Mouse (Mus musculus) lung, postnatal 0 days (tissue): ENCODE results near the gene 9130409I23Rik. TPM values are rescaled to one million over a fixed set of nuclear protein-coding genes. Genes with fewer than 3 reads are reported as not detected.

Experiments
- ATAC-seq: fragments of 200-750 bp; cut with Nextera tagmentation; 2 replicates; pipeline ENCODE4 v1.8.0; 2017; ENCODE audit warnings: moderate library complexity
- DNase-seq: peaks from one replicate; pipeline ENCODE4 v3.0.0-alpha.2; 2016; ENCODE audit warnings: low spot score
- H3K27ac ChIP-seq: fragments of 300-500 bp; sonication (generic); 2 replicates; pipeline ENCODE4 v1.5.1; 2014; ENCODE audit warnings: antibody characterized with exemption, mild to moderate bottlenecking, low read length, mixed read lengths
- H3K27me3 ChIP-seq: fragments of 300-500 bp; sonication (generic); replicated peaks from 2 replicates; pipeline ENCODE4 v1.6.1; 2014; ENCODE audit warnings: low read length, mixed read lengths; ENCODE audit not compliant: insufficient read depth
- H3K36me3 ChIP-seq: fragments of 300-500 bp; sonication (generic); 2 replicates; pipeline ENCODE4 v1.6.1; 2014; ENCODE audit warnings: low read length, mixed read lengths; ENCODE audit not compliant: insufficient read depth
- H3K4me1 ChIP-seq: fragments of 300-500 bp; sonication (generic); 2 replicates; pipeline ENCODE4 v1.6.1; 2014; ENCODE audit warnings: antibody characterized with exemption, low read depth, low read length, mixed read lengths; ENCODE audit not compliant: insufficient read depth
- H3K4me2 ChIP-seq: fragments of 300-500 bp; sonication (generic); replicated peaks from 2 replicates; pipeline ENCODE4 v1.6.1; 2014; ENCODE audit warnings: low read depth, mild to moderate bottlenecking, low read length, moderate library complexity, mixed read lengths
- H3K4me3 ChIP-seq: fragments of 300-500 bp; sonication (generic); 2 replicates; pipeline ENCODE4 v1.5.1; 2014; ENCODE audit warnings: low read depth, low read length
- H3K9ac ChIP-seq: fragments of 300-500 bp; sonication (generic); replicated peaks from 2 replicates; pipeline ENCODE4 v1.6.1; 2014; ENCODE audit warnings: low read depth, mild to moderate bottlenecking
- H3K9me3 ChIP-seq: fragments of 300-500 bp; sonication (generic); 2 replicates; pipeline ENCODE4 v1.6.1; 2016; ENCODE audit warnings: low read length, mixed read lengths
- CTCF ChIP-seq: IDR thresholded peaks from 2 replicates; pipeline ENCODE4 v1.5.1; 2016; ENCODE audit warnings: antibody characterized with exemption, mild to moderate bottlenecking
- EP300 ChIP-seq: IDR thresholded peaks from 2 replicates; pipeline ENCODE4 v1.6.1; 2016; ENCODE audit warnings: antibody characterized with exemption, mild to moderate bottlenecking, control low read depth
- WGBS: fragments of 180-500 bp; shearing (Covaris S2); extraction: QIAGEN DNeasy Blood & Tissue Kit; methylation state at CpG from one replicate; pipeline ENCODE4 v1.1.7; 2014; 5-methylcytosine and 5-hydroxymethylcytosine counted together
- polyA plus RNA-seq: library from polyadenylated mRNA; unstranded; fragments of >200 nt; fragmentation: Nextera tagmentation; extraction: Ambion mirVana; gene quantifications from 2 replicates; pipeline ENCODE4 v1.2.1, GENCODE M21; 2015

Gene 9130409I23Rik
- polyA plus RNA-seq, 1 experiment from 2014 or later, result not detected

GRCm38 (mm10) chr1:181068344-181068743 lies 17.3 kb downstream of the 9130409I23Rik start:
- ATAC-seq (no peak), DNase-seq (no peak)
- WGBS, result 29% methylated on average over 1 of the region's 1 CpGs
- H3K27me3 ChIP-seq, result no peaks in the 10 kb centered on the region
- no peak overlapping the region for H3K4me3 ChIP-seq
- TF ChIP-seq EP300 (no peak), CTCF (no peak)
- H3K9me3 ChIP-seq, result no peaks in the 10 kb centered on the region
- no peaks in the 10 kb centered on the region for H3K4me1 ChIP-seq
- no peak overlapping the region for H3K9ac ChIP-seq
- H3K4me2 ChIP-seq, result no peak overlapping the region
- H3K27ac ChIP-seq, result no peak overlapping the region
- no peaks in the 10 kb centered on the region for H3K36me3 ChIP-seq

- ATAC-seq (no peak), DNase-seq (no peak)
- Histone ChIP-seq H3K4me2 (no peak overlapping the region), H3K4me1 (no peaks in the 10 kb centered on the region), H3K4me3 (no peak overlapping the region), H3K9me3 (no peaks in the 10 kb centered on the region), H3K9ac (no peak overlapping the region), H3K27me3 (no peaks in the 10 kb centered on the region), H3K36me3 (no peaks in the 10 kb centered on the region), H3K27ac (no peak overlapping the region)
- 49% methylated on average over 11 of the region's 11 CpGs for WGBS
- TF ChIP-seq CTCF, result no peak
- TF ChIP-seq EP300, result no peak
These were observed 18.6 kb downstream of the 9130409I23Rik start for GRCm38 (mm10) chr1:181069671-181070070.

GRCm38 (mm10) chr1:181073075-181073474 lies 22.0 kb downstream of the 9130409I23Rik start:
- no peaks in the 10 kb centered on the region for H3K4me1 ChIP-seq
- H3K27ac ChIP-seq, result no peak overlapping the region
- DNase-seq (no peak), ATAC-seq (no peak)
- H3K36me3 ChIP-seq, result no peaks in the 10 kb centered on the region
- H3K9ac ChIP-seq, result no peak overlapping the region
- 43% methylated on average over 5 of the region's 5 CpGs for WGBS
- H3K9me3 ChIP-seq, result no peaks in the 10 kb centered on the region
- TF ChIP-seq CTCF (no peak), EP300 (no peak)
- H3K4me3 ChIP-seq, result no peak overlapping the region
- no peak overlapping the region for H3K4me2 ChIP-seq
- H3K27me3 ChIP-seq, result no peaks in the 10 kb centered on the region

GRCm38 (mm10) chr1:181084021-181084420 lies 33.0 kb downstream of the 9130409I23Rik start:
- 43% methylated on average over 2 of the region's 2 CpGs for WGBS
- no peak overlapping the region for H3K9ac ChIP-seq
- H3K27me3 ChIP-seq, result no peaks in the 10 kb centered on the region
- ATAC-seq (no peak), DNase-seq (peak; percentile 19)
- H3K4me3 ChIP-seq, result no peak overlapping the region
- no peak overlapping the region for H3K27ac ChIP-seq
- H3K4me1 ChIP-seq, result no peaks in the 10 kb centered on the region
- no peaks in the 10 kb centered on the region for H3K36me3 ChIP-seq
- TF ChIP-seq EP300 (no peak), CTCF (no peak)
- no peaks in the 10 kb centered on the region for H3K9me3 ChIP-seq
- no peak overlapping the region for H3K4me2 ChIP-seq

DNA sequence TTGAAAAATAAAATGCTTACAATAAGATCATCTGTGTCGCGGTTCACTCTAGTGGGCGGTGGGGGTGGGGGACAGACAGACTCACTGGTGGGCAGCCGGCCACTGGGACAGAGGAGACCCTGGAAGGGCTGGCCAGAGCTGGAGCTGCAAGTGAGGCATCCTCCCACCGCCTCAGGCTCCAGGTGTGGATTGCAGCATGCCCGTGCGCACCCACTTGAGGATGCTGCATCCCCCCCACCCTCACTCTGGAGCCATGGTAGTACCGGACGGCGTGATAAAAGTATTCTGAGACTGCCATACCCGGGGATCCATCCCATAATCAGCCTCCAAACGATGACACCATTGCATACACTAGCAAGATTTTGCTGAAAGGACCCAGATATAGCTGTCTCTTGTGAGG lies 39.0 kb downstream of the 9130409I23Rik start:
- TF ChIP-seq CTCF (no peak), EP300 (no peak)
- H3K27ac ChIP-seq, result no peak overlapping the region
- H3K36me3 ChIP-seq, result 0 out of 2 replicates have a peak, but pooled peaks cover 16% of the 10 kb centered on the region
- 70% methylated on average over 12 of the region's 12 CpGs for WGBS
- no peak overlapping the region for H3K4me3 ChIP-seq
- DNase-seq (no peak), ATAC-seq (no peak)
- no peaks in the 10 kb centered on the region for H3K27me3 ChIP-seq
- H3K4me1 ChIP-seq, result no peaks in the 10 kb centered on the region
- H3K4me2 ChIP-seq, result no peak overlapping the region
- H3K9ac ChIP-seq, result no peak overlapping the region
- H3K9me3 ChIP-seq, result no peaks in the 10 kb centered on the region

Other genes with a start within 250 kb of the 9130409I23Rik start
- 1,774 and 1,827 TPM in 2 replicates for gene H3f3a, start 237.3 kb upstream of the 9130409I23Rik start, polyA plus RNA-seq
- 21.2 and 22.6 TPM in 2 replicates for gene Sde2, start 200.1 kb upstream of the 9130409I23Rik start, polyA plus RNA-seq
- 0.16 TPM in 1 of 2 replicates, not detected in the other for gene Lefty2, start 158.1 kb upstream of the 9130409I23Rik start, polyA plus RNA-seq
- 51.9 and 57.5 TPM in 2 replicates for gene Pycr2, start 146.9 kb upstream of the 9130409I23Rik start, polyA plus RNA-seq
- gene Lefty1, start 116.2 kb upstream of the 9130409I23Rik start, polyA plus RNA-seq, result 1.1 and 2.1 TPM in 2 replicates
- gene Tmem63a, start 108.9 kb upstream of the 9130409I23Rik start, polyA plus RNA-seq, result 22.7 and 25.1 TPM in 2 replicates
- gene Ephx1, start 30.3 kb upstream of the 9130409I23Rik start, polyA plus RNA-seq, result 29.4 and 35.7 TPM in 2 replicates
- 13.3 and 13.4 TPM in 2 replicates for gene Nvl, start 93.0 kb downstream of the 9130409I23Rik start, polyA plus RNA-seq
- 95.4 and 115 TPM in 2 replicates for gene Cnih4, start 93.5 kb downstream of the 9130409I23Rik start, polyA plus RNA-seq
- 49.1 and 50.9 TPM in 2 replicates for gene Wdr26, start 160.8 kb downstream of the 9130409I23Rik start, polyA plus RNA-seq